8 mouse cellular contexts compared by ENCODE assay signal in the genomic region with DNA sequence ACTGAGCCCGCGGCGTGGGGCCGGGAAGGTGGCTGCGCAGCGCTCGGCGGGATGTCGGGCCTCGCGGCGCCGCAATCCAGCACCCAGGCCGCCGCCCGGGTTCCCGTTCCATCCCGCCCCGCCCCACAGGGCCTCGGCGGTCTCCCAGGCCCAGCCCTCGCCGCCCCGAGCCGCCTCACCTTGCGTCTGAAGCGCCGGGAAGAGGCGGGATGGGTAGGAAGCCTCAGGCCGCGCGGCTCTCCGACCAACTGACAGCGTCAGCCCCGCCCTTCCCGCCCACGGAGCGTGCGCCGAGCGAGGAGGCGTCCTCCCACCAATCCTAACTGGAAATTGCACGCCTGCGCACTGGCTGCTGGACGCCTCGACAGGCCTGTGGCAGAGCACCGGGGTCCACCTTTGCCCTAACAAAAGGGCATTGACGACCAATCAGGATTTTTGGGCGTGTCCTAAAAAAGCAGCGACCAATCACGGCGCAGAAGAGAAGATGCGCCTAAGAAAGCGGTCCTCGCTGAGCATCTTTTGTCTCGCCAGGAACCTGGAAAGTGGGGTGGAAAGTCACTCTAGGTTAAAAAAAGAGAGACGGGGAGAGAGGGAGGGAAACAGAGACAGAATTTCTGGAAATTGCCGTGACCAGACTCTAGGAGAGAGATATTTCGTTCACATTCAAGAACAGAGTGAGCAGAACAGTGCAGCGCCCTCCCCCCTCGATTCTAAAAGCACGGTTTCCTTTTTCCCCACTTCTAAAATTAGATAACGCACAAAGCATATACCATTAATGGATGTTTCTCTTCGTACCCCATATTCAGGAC. TPM values are rescaled to one million over a fixed set of nuclear protein-coding genes. Genes with fewer than 3 reads are reported as not detected.
DNase-seq lines count a peak whose midpoint lies in the region; ATAC-seq and TF ChIP-seq lines count a peak whose summit lies in the region.

No protein-coding gene starts in this region.

- no peaks in the 10 kb centered on the region for H3K9me3 ChIP-seq in heart, embryonic 12.5 days (replicated peaks)
- H3K9me3 ChIP-seq in kidney, postnatal 0 days (replicated peaks; ENCODE audit: low read length): no peaks in the 10 kb centered on the region
- no peaks in the 10 kb centered on the region for H3K9me3 ChIP-seq in liver, embryonic 11.5 days (ENCODE audit: control insufficient read depth, low read length)
- no peaks in the 10 kb centered on the region for H3K9me3 ChIP-seq in stomach, embryonic 14.5 days (ENCODE audit: control insufficient read depth, low read depth, low read length)

- peak overlapping the region; percentile 92 for H3K9ac ChIP-seq in heart, embryonic 12.5 days
- peak overlapping the region; percentile 71 for H3K9ac ChIP-seq in kidney, postnatal 0 days (ENCODE audit: low read depth, low read length)
- peak overlapping the region; percentile 92 for H3K9ac ChIP-seq in liver, embryonic 11.5 days (ENCODE audit: low read depth, low read length)
- H3K9ac ChIP-seq in stomach, embryonic 14.5 days (replicated peaks; ENCODE audit: low read depth, low read length): peak overlapping the region; percentile 89

- peak overlapping the region; percentile 66 for H3K4me2 ChIP-seq in heart, embryonic 12.5 days
- H3K4me2 ChIP-seq in kidney, postnatal 0 days (ENCODE audit: low read length): peak overlapping the region; percentile 74
- H3K4me2 ChIP-seq in liver, embryonic 11.5 days: peak overlapping the region; percentile 73
- H3K4me2 ChIP-seq in stomach, embryonic 14.5 days (replicated peaks; ENCODE audit: low read depth, low read length): peak overlapping the region; percentile 58

- under 1% methylated on average over 64 of the region's 64 CpGs for WGBS in heart, embryonic 12.5 days
- under 1% methylated on average over 62 of the region's 64 CpGs for WGBS in kidney, postnatal 0 days
- under 1% methylated on average over 63 of the region's 64 CpGs for WGBS in liver, embryonic 11.5 days
- under 1% methylated on average over 64 of the region's 64 CpGs for WGBS in stomach, embryonic 14.5 days

- peaks cover 6% of the 10 kb centered on the region for H3K36me3 ChIP-seq in heart, embryonic 12.5 days
- no peaks in the 10 kb centered on the region; the same call in 1 of the 2 replicates for H3K36me3 ChIP-seq in kidney, postnatal 0 days (ENCODE audit: insufficient read depth, low read length)
- 0 out of 2 replicates have a peak, but pooled peaks cover 3% of the 10 kb centered on the region for H3K36me3 ChIP-seq in liver, embryonic 11.5 days (ENCODE audit: control insufficient read depth, insufficient read depth, low read length)
- peaks cover 1% of the 10 kb centered on the region; the same call in 1 of the 2 replicates for H3K36me3 ChIP-seq in stomach, embryonic 14.5 days (ENCODE audit: control insufficient read depth, insufficient read depth, low read length)

- peak; percentile 96 for ATAC-seq in erythroid progenitor cell, adult 5-6 weeks (replicated peaks; ENCODE audit: low FRiP score, poor library complexity, severe bottlenecking)
- peak; percentile 100 for ATAC-seq in heart, embryonic 12.5 days (ENCODE audit: insufficient number of reproducible peaks, low FRiP score)
- peak; percentile 100 for ATAC-seq in kidney, postnatal 0 days (replicated peaks; ENCODE audit: low FRiP score, low read depth)
- peak; percentile 100 for ATAC-seq in liver, embryonic 11.5 days (replicated peaks; ENCODE audit: low FRiP score)
- ATAC-seq in stomach, embryonic 14.5 days (ENCODE audit: insufficient number of reproducible peaks, insufficient read depth, low FRiP score, low read depth): peak; percentile 100

- peak overlapping the region; percentile 87 for H3K27ac ChIP-seq in heart, embryonic 12.5 days (ENCODE audit: poor library complexity, severe bottlenecking)
- H3K27ac ChIP-seq in kidney, postnatal 0 days: peak overlapping the region; percentile 79
- H3K27ac ChIP-seq in liver, embryonic 11.5 days (ENCODE audit: low read depth, low read length): peak overlapping the region; percentile 81
- peak overlapping the region; percentile 89 for H3K27ac ChIP-seq in stomach, embryonic 14.5 days (ENCODE audit: low read length)

- H3K4me1 ChIP-seq in heart, embryonic 12.5 days (replicated peaks): peaks cover 11% of the 10 kb centered on the region; the same call in 1 of the 2 replicates
- 0 out of 2 replicates have a peak, but pooled peaks cover 5% of the 10 kb centered on the region for H3K4me1 ChIP-seq in kidney, postnatal 0 days (replicated peaks; ENCODE audit: insufficient read depth, low read length)
- peaks cover 5% of the 10 kb centered on the region; the same call in 1 of the 2 replicates for H3K4me1 ChIP-seq in liver, embryonic 11.5 days (replicated peaks; ENCODE audit: control insufficient read depth, insufficient read depth, low read length)
- H3K4me1 ChIP-seq in stomach, embryonic 14.5 days (ENCODE audit: control insufficient read depth, insufficient read depth, low read length): no peaks in the 10 kb centered on the region

- H3K4me3 ChIP-seq in heart, embryonic 12.5 days: peak overlapping the region; percentile 86
- H3K4me3 ChIP-seq in kidney, postnatal 0 days (replicated peaks; ENCODE audit: low read depth, low read length): peak overlapping the region; percentile 61
- peak overlapping the region; percentile 78 for H3K4me3 ChIP-seq in liver, embryonic 11.5 days (ENCODE audit: low read depth, low read length)
- H3K4me3 ChIP-seq in stomach, embryonic 14.5 days (ENCODE audit: low read depth, low read length): peak overlapping the region; percentile 71

- no peaks in the 10 kb centered on the region for H3K27me3 ChIP-seq in heart, embryonic 12.5 days (replicated peaks)
- H3K27me3 ChIP-seq in kidney, postnatal 0 days (ENCODE audit: insufficient read depth, low read length): no peaks in the 10 kb centered on the region
- H3K27me3 ChIP-seq in liver, embryonic 11.5 days (replicated peaks; ENCODE audit: control insufficient read depth, insufficient read depth, low read length): no peaks in the 10 kb centered on the region
- no peaks in the 10 kb centered on the region for H3K27me3 ChIP-seq in stomach, embryonic 14.5 days (ENCODE audit: control insufficient read depth, insufficient read depth, low read length)

- no peak for TF ChIP-seq CTCF in kidney, postnatal 0 days (IDR thresholded peaks at IDR 0.05; ENCODE audit: low read depth)

- DNase-seq in CD4-positive helper T cell, adult 2 months (ENCODE audit: low read depth, low spot score): peak; percentile 98
- peak; percentile 98 for DNase-seq in brain, embryonic 18.5 days (ENCODE audit: low read depth, low spot score)
- DNase-seq in kidney, postnatal 0 days (ENCODE audit: low spot score): peak; percentile 99
- DNase-seq in liver, embryonic 11.5 days (ENCODE audit: low spot score): peak; percentile 96
- DNase-seq in naive thymus-derived CD4-positive, alpha-beta T cell, adult 2 months (ENCODE audit: low read depth): peak; percentile 98

RNA-seq across cellular contexts. Expression of a gene that starts 15.7 kb away (rescaled TPM):
- total RNA-seq in erythroid progenitor cell, adult 5-6 weeks (2015; ENCODE audit: low replicate concordance): 136 and 184 TPM in 2 replicates
- total RNA-seq in erythroid progenitor cell, adult 5-6 weeks (2017; ENCODE audit: low replicate concordance): 126 and 141 TPM in 2 replicates
- 95.3 and 98.0 TPM in 2 replicates for polyA plus RNA-seq in heart, embryonic 12.5 days (2016; fragmentation: Nextera tagmentation; extraction: Ambion mirVana)
- polyA plus RNA-seq in kidney, postnatal 0 days (2015; fragmentation: Nextera tagmentation; extraction: Ambion mirVana): 138 and 139 TPM in 2 replicates
- 83.3 and 91.0 TPM in 2 replicates for polyA plus RNA-seq in liver, embryonic 11.5 days (2014; fragmentation: Nextera tagmentation; extraction: Ambion mirVana)
- 123 and 132 TPM in 2 replicates for polyA plus RNA-seq in stomach, embryonic 14.5 days (2014; fragmentation: Nextera tagmentation; extraction: Ambion mirVana)

RNA-seq across cellular contexts. Expression of a gene that starts 52.8 kb away (rescaled TPM):
- 5.8 and 8.0 TPM in 2 replicates for total RNA-seq in erythroid progenitor cell, adult 5-6 weeks (2015; ENCODE audit: low replicate concordance)
- total RNA-seq in erythroid progenitor cell, adult 5-6 weeks (2017; ENCODE audit: low replicate concordance): 4.9 and 10.9 TPM in 2 replicates
- polyA plus RNA-seq in heart, embryonic 12.5 days (2016; fragmentation: Nextera tagmentation; extraction: Ambion mirVana): 0.14 TPM in 1 of 2 replicates, not detected in the other
- polyA plus RNA-seq in kidney, postnatal 0 days (2015; fragmentation: Nextera tagmentation; extraction: Ambion mirVana): 0.03 and 0.05 TPM in 2 replicates
- 0.62 and 0.87 TPM in 2 replicates for polyA plus RNA-seq in liver, embryonic 11.5 days (2014; fragmentation: Nextera tagmentation; extraction: Ambion mirVana)
- polyA plus RNA-seq in stomach, embryonic 14.5 days (2014; fragmentation: Nextera tagmentation; extraction: Ambion mirVana): 0.33 and 0.84 TPM in 2 replicates

Comparison
In these comparisons a context has a peak if more than half of its experiments do, and no peak if none do; other contexts are left out.
1. Peak in every context shown above with its lines: DNase-seq, ATAC-seq, H3K4me3 ChIP-seq and H3K27ac ChIP-seq.